Mouse (Mus musculus) myocyte (in vitro differentiated cells): ENCODE results near the gene a. TPM values are rescaled to one million over a fixed set of nuclear protein-coding genes. Genes with fewer than 3 reads are reported as not detected.

Experiments used
- H3K27me3 ChIP-seq: one replicate; pipeline ENCODE4 v1.6.1; 2011; ENCODE audit not compliant: control insufficient read depth, insufficient read depth, insufficient read length
- H3K36me3 ChIP-seq: one replicate; pipeline ENCODE4 v1.6.1; 2011; ENCODE audit not compliant: control insufficient read depth, insufficient read depth
- H3K4me2 ChIP-seq: one replicate; pipeline ENCODE4 v1.6.1; 2011; ENCODE audit warnings: low read depth, control low read depth
- H3K4me3 ChIP-seq: one replicate; pipeline ENCODE4 v1.5.1; 2011; ENCODE audit warnings: mild to moderate bottlenecking, control low read depth, moderate library complexity
- H3K79me2 ChIP-seq: one replicate; pipeline ENCODE4 v1.6.1; 2011; ENCODE audit not compliant: control insufficient read depth, insufficient read depth
- H3ac ChIP-seq: one replicate; pipeline ENCODE4 v1.6.1; 2011; ENCODE audit not compliant: control insufficient read depth, insufficient read length
- CEBPB ChIP-seq: IDR thresholded peaks from 2 replicates; pipeline ENCODE4 v1.6.1; 2011; ENCODE audit warnings: mild to moderate bottlenecking, moderate library complexity; ENCODE audit not compliant: poor library complexity, insufficient read depth, severe bottlenecking
- E2F4 ChIP-seq: IDR thresholded peaks from one replicate; pipeline ENCODE4 v1.6.1; 2011; ENCODE audit warnings: mild to moderate bottlenecking, control low read depth, moderate library complexity; ENCODE audit not compliant: insufficient read depth
- MAX ChIP-seq: IDR thresholded peaks from one replicate; pipeline ENCODE4 v1.6.1; 2011; ENCODE audit warnings: low read depth, mild to moderate bottlenecking, control low read depth
- MYOD1 ChIP-seq, 3 experiments: IDR thresholded peaks; one replicate each; pipeline ENCODE4 v1.6.1; 2011; ENCODE audit warnings: control low read depth in 2 of 3, low read depth in 2 of 3, mild to moderate bottlenecking in 2 of 3, moderate library complexity in 1 of 3; ENCODE audit not compliant: insufficient read length in 2 of 3, control insufficient read depth in 1 of 3
- MYOG ChIP-seq, 3 experiments: IDR thresholded peaks; one replicate each; pipeline ENCODE4 v1.6.1; 2011; ENCODE audit warnings: control low read depth in 2 of 3, low read depth in 2 of 3, mild to moderate bottlenecking in 2 of 3; ENCODE audit not compliant: insufficient read length in 2 of 3, control insufficient read depth in 1 of 3, insufficient read depth in 1 of 3
- POLR2A ChIP-seq: IDR thresholded peaks from one replicate; pipeline ENCODE4 v1.6.1; 2011; ENCODE audit warnings: low read depth, mild to moderate bottlenecking, control low read depth, moderate library complexity; ENCODE audit not compliant: insufficient read length
- POLR2AphosphoS2 ChIP-seq: IDR thresholded peaks from one replicate; pipeline ENCODE4 v1.6.1; 2011; ENCODE audit warnings: low read depth, control low read depth; ENCODE audit not compliant: insufficient read length
- REST ChIP-seq: IDR thresholded peaks from one replicate; pipeline ENCODE4 v1.6.1; 2011; ENCODE audit warnings: mild to moderate bottlenecking, control low read depth, moderate library complexity; ENCODE audit not compliant: insufficient read depth, insufficient read length
- SRF ChIP-seq: IDR thresholded peaks from one replicate; pipeline ENCODE4 v1.6.1; 2011; ENCODE audit warnings: low read depth; ENCODE audit not compliant: control insufficient read depth, insufficient read length
- TCF12 ChIP-seq: IDR thresholded peaks from one replicate; pipeline ENCODE4 v1.6.1; 2011; ENCODE audit warnings: mild to moderate bottlenecking, control low read depth; ENCODE audit not compliant: poor library complexity, insufficient read depth, severe bottlenecking
- TCF3 ChIP-seq: IDR thresholded peaks from one replicate; pipeline ENCODE4 v1.6.1; 2011; ENCODE audit warnings: low read depth, control low read depth; ENCODE audit not compliant: insufficient read length
- USF1 ChIP-seq: IDR thresholded peaks from one replicate; pipeline ENCODE4 v1.6.1; 2011; ENCODE audit warnings: low read depth, mild to moderate bottlenecking, control low read depth, moderate library complexity
- polyA plus RNA-seq: library from polyadenylated mRNA; unstranded; fragments of >200 nt; fragmentation: generic; extraction: Trizol; gene quantifications from one replicate; pipeline ENCODE4 v1.2.1, GENCODE M21; 2012; ENCODE audit warnings: missing spikeins

Gene a
- polyA plus RNA-seq, 1 experiment: not detected

GRCm38 (mm10) chr2:155084546-155084945 lies 293.3 kb downstream of the a start:
- no peaks in the 10 kb centered on the region for H3K27me3 ChIP-seq
- H3ac ChIP-seq: no peak overlapping the region
- H3K4me3 ChIP-seq: no peak overlapping the region
- H3K4me2 ChIP-seq: no peak overlapping the region
- no peaks in the 10 kb centered on the region for H3K79me2 ChIP-seq
- no peaks in the 10 kb centered on the region for H3K36me3 ChIP-seq
- TF ChIP-seq USF1: no peak

GRCm38 (mm10) chr2:155086328-155086727 lies 295.1 kb downstream of the a start:
- Histone ChIP-seq H3K4me3 (no peak overlapping the region), H3K27me3 (no peaks in the 10 kb centered on the region), H3K36me3 (no peaks in the 10 kb centered on the region), H3K4me2 (no peak overlapping the region), H3K79me2 (no peaks in the 10 kb centered on the region), H3ac (no peak overlapping the region)
- no peak for TF ChIP-seq E2F4
- TF ChIP-seq TCF3: no peak
- no peak for TF ChIP-seq CEBPB
- no peak for TF ChIP-seq MAX
- no peak for TF ChIP-seq MYOG (IDR thresholded peaks at IDR 0.05; ENCODE audit: control insufficient read depth in 1 of 3, insufficient read depth in 1 of 3, insufficient read length in 2 of 3, low read depth in 2 of 3)
- no peak for TF ChIP-seq POLR2AphosphoS2
- TF ChIP-seq POLR2A: no peak
- TF ChIP-seq SRF: no peak
- no peak for TF ChIP-seq TCF12
- TF ChIP-seq REST: no peak
- no peak for TF ChIP-seq MYOD1 (IDR thresholded peaks at IDR 0.05; ENCODE audit: control insufficient read depth in 1 of 3, insufficient read length in 2 of 3, low read depth in 2 of 3)
- TF ChIP-seq USF1: no peak

- TF ChIP-seq REST (no peak), SRF (no peak), MYOG (IDR thresholded peaks at IDR 0.05; ENCODE audit: control insufficient read depth in 1 of 3, insufficient read depth in 1 of 3, insufficient read length in 2 of 3, low read depth in 2 of 3) (no peak), USF1 (no peak), E2F4 (no peak), MYOD1 (IDR thresholded peaks at IDR 0.05; ENCODE audit: control insufficient read depth in 1 of 3, insufficient read length in 2 of 3, low read depth in 2 of 3) (no peak), MAX (no peak)
- H3K4me3 ChIP-seq: no peak overlapping the region
- no peak overlapping the region for H3K4me2 ChIP-seq
- H3ac ChIP-seq: no peak overlapping the region
- no peaks in the 10 kb centered on the region for H3K79me2 ChIP-seq
- no peaks in the 10 kb centered on the region for H3K36me3 ChIP-seq
- H3K27me3 ChIP-seq: no peaks in the 10 kb centered on the region
These were observed 297.1 kb downstream of the a start for GRCm38 (mm10) chr2:155088264-155088663.

- no peaks in the 10 kb centered on the region for H3K79me2 ChIP-seq
- no peak overlapping the region for H3ac ChIP-seq
- no peak overlapping the region for H3K4me3 ChIP-seq
- no peaks in the 10 kb centered on the region for H3K36me3 ChIP-seq
- no peaks in the 10 kb centered on the region for H3K27me3 ChIP-seq
- TF ChIP-seq SRF (no peak), POLR2AphosphoS2 (no peak), MYOG (IDR thresholded peaks at IDR 0.05; ENCODE audit: control insufficient read depth in 1 of 3, insufficient read depth in 1 of 3, insufficient read length in 2 of 3, low read depth in 2 of 3) (no peak), E2F4 (no peak), REST (no peak), TCF12 (no peak), POLR2A (no peak), MAX (no peak), MYOD1 (IDR thresholded peaks at IDR 0.05; ENCODE audit: control insufficient read depth in 1 of 3, insufficient read length in 2 of 3, low read depth in 2 of 3) (no peak), CEBPB (no peak), TCF3 (no peak), USF1 (no peak)
- no peak overlapping the region for H3K4me2 ChIP-seq
These were observed 299.9 kb downstream of the a start for GRCm38 (mm10) chr2:155090909-155091742.

- Histone ChIP-seq H3K4me3 (no peak overlapping the region), H3K27me3 (no peaks in the 10 kb centered on the region), H3K4me2 (no peak overlapping the region), H3K36me3 (no peaks in the 10 kb centered on the region), H3ac (no peak overlapping the region), H3K79me2 (no peaks in the 10 kb centered on the region)
- TF ChIP-seq TCF12 (no peak), MAX (no peak), CEBPB (no peak), SRF (no peak)
These were observed 300.5 kb downstream of the a start for GRCm38 (mm10) chr2:155091743-155092075.
